In the genomic region with DNA sequence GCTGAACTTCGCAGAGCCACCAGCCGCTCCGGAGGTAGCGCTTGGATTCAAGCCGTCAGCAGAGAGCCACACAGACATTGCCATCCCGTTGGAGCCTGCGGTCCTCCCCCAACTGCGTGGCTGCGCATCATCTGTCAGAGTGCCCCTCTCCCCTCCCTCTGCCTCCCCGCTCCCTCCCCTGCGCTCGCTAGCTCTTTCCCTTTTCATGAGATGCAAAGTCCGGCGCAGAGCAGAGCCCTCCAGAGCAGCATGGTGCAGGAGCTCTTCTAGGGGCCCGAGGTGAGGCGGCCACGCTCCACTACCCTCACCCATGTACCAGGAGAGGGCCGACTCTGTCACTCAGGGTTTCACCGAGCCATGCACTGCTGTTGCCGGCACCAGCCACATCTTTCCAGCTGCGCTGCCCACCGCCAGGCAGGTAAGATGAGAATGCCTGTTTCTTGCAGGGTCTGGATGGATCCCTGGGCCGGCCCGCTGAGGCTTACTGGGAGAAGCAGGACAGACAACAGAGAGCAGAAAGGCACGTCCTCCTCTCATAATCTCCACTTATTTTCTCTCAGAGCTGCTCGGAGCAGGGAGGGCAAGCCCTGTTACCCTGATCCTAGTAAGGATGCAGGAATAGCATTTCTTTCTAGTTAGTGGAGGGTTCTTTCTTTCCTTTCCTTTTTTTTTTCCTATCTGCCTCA, we compare ENCODE assay signal across 10 mouse cellular contexts. TPM values are rescaled to one million over a fixed set of nuclear protein-coding genes. Genes with fewer than 3 reads are reported as not detected.
A peak's percentile ranks its signal among the peaks of the same experiment; 100 is the strongest.
DNase-seq lines count a peak whose midpoint lies in the region; ATAC-seq lines count a peak whose summit lies in the region.
"Had no signal": no experiment of that assay in that cellular context is flagged by ENCODE, and none has a peak within 500 bp of the region (broad histone marks: within the 10 kb centered on the region; RNA-seq: fewer than 3 reads in every experiment).

A gene (plus strand): TSS at position 88 of the 686 bp plus-strand sequence.

- H3K9ac ChIP-seq in heart, embryonic 14.5 days (ENCODE audit: low read length): peak within 1 kb of the TSS; percentile 35
- H3K9ac ChIP-seq in embryonic facial prominence, embryonic 15.5 days: 0 out of 2 replicates have a peak within 1 kb of the TSS, but pooled peaks have one; percentile 21
- peak within 1 kb of the TSS; percentile 78 for H3K9ac ChIP-seq in midbrain, embryonic 13.5 days (replicated peaks)

- peaks cover 11% of the 10 kb centered on the region in 2 experiments for H3K4me1 ChIP-seq in heart, embryonic 14.5 days (ENCODE audit: control insufficient read depth in 2 of 2, insufficient read depth in 2 of 2, low read length in 2 of 2)
- peaks cover 10% of the 10 kb centered on the region for H3K4me1 ChIP-seq in embryonic facial prominence, embryonic 15.5 days
- peaks cover 53% of the 10 kb centered on the region for H3K4me1 ChIP-seq in midbrain, embryonic 13.5 days (replicated peaks)

- WGBS in heart, embryonic 14.5 days: 3% methylated on average over 26 of the region's 26 CpGs
- WGBS in embryonic facial prominence, embryonic 15.5 days: 2% methylated on average over 26 of the region's 26 CpGs
- WGBS in midbrain, embryonic 13.5 days: under 1% methylated on average over 26 of the region's 26 CpGs

- no peaks in the 10 kb centered on the region for H3K36me3 ChIP-seq in heart, embryonic 14.5 days (ENCODE audit: control insufficient read depth, insufficient read depth, low read length)
- H3K36me3 ChIP-seq in embryonic facial prominence, embryonic 15.5 days: no peaks in the 10 kb centered on the region
- no peaks in the 10 kb centered on the region for H3K36me3 ChIP-seq in midbrain, embryonic 13.5 days

- intact Hi-C loops in heart, postnatal 14 days (cut with DNase I): no loop called here

- no peaks in the 10 kb centered on the region for H3K9me3 ChIP-seq in heart, embryonic 14.5 days (ENCODE audit: control insufficient read depth, low read length)
- no peaks in the 10 kb centered on the region for H3K9me3 ChIP-seq in embryonic facial prominence, embryonic 15.5 days (replicated peaks)
- H3K9me3 ChIP-seq in midbrain, embryonic 13.5 days: no peaks in the 10 kb centered on the region

- DNase-seq in heart, postnatal 14 days: no peak
- peak; percentile 49 for DNase-seq in ZHBTc4 (ENCODE audit: low read depth, low spot score)
- peak in 1 of 2 experiments; percentile 45 for DNase-seq in layer of hippocampus, postnatal 10 days (ENCODE audit: low spot score in 2 of 2)
- no peak for DNase-seq in urinary bladder, postnatal 36 days (ENCODE audit: low spot score in 2 of 2)
- no peak for DNase-seq in adipocyte (ENCODE audit: low spot score)

- peaks cover 25% of the 10 kb centered on the region for H3K27me3 ChIP-seq in heart, embryonic 14.5 days (ENCODE audit: control insufficient read depth, insufficient read depth, low read length)
- peaks cover 16% of the 10 kb centered on the region for H3K27me3 ChIP-seq in embryonic facial prominence, embryonic 15.5 days
- H3K27me3 ChIP-seq in midbrain, embryonic 13.5 days: no peaks in the 10 kb centered on the region

- peak within 1 kb of the TSS; percentile 71 for H3K4me2 ChIP-seq in heart, embryonic 14.5 days (ENCODE audit: low read length)
- H3K4me2 ChIP-seq in embryonic facial prominence, embryonic 15.5 days (replicated peaks): peak within 1 kb of the TSS; percentile 61
- H3K4me2 ChIP-seq in midbrain, embryonic 13.5 days (replicated peaks): peak within 1 kb of the TSS; percentile 73

- H3K4me3 ChIP-seq in heart, embryonic 14.5 days (ENCODE audit: control insufficient read depth in 1 of 2, insufficient read depth in 1 of 2, low read depth in 1 of 2, low read length in 2 of 2): peak within 1 kb of the TSS; percentile 34 to 39
- peak within 1 kb of the TSS; percentile 36 for H3K4me3 ChIP-seq in embryonic facial prominence, embryonic 15.5 days (replicated peaks)
- peak within 1 kb of the TSS; percentile 53 for H3K4me3 ChIP-seq in midbrain, embryonic 13.5 days (replicated peaks)

- ATAC-seq in heart, embryonic 14.5 days (ENCODE audit: insufficient number of reproducible peaks, insufficient read depth, low FRiP score, low read depth): no peak
- ATAC-seq in embryonic facial prominence, embryonic 15.5 days (ENCODE audit: insufficient number of reproducible peaks, low FRiP score, low TSS enrichment, low read depth): peak; percentile 47
- peak; percentile 91 for ATAC-seq in midbrain, embryonic 13.5 days

- no peak within 1 kb of the TSS for H3K27ac ChIP-seq in heart, embryonic 14.5 days (replicated peaks in 1 of 2; ENCODE audit: control insufficient read depth in 1 of 2, insufficient read depth in 1 of 2, low read depth in 2 of 2, low read length in 2 of 2)
- H3K27ac ChIP-seq in embryonic facial prominence, embryonic 15.5 days (replicated peaks): no peak within 1 kb of the TSS
- H3K27ac ChIP-seq in midbrain, embryonic 13.5 days: peak within 1 kb of the TSS; percentile 87
- H3K27ac ChIP-seq: macrophage had no signal

RNA-seq across cellular contexts. Expression of the gene that starts here (rescaled TPM):
- 0.08 and 0.58 TPM in 2 replicates for polyA plus RNA-seq in heart, embryonic 14.5 days (2014; fragmentation: Nextera tagmentation; extraction: Ambion mirVana)
- not detected for total RNA-seq in heart, postnatal 14 days (2021)
- polyA plus RNA-seq in embryonic facial prominence, embryonic 15.5 days (2015; fragmentation: Nextera tagmentation; extraction: Ambion mirVana): 0.77 and 1.0 TPM in 2 replicates
- total RNA-seq in layer of hippocampus, postnatal 10 days (2021): 10 to 100 TPM; 31.1 TPM
- 32.4 and 33.6 TPM in 2 replicates for polyA plus RNA-seq in midbrain, embryonic 13.5 days (2015; fragmentation: Nextera tagmentation; extraction: Ambion mirVana)
- total RNA-seq: MEL had no signal
- polyA plus RNA-seq: macrophage had no signal

Comparison
In these comparisons a context has a peak if more than half of its experiments do, and no peak if none do; other contexts are left out.
1. RNA of the gene that starts here (total RNA-seq): 31.1 TPM in layer of hippocampus, postnatal 10 days; not detected in heart, postnatal 14 days; every median in the first group is over 10 times any median in the second.
2. RNA of the gene that starts here (polyA plus RNA-seq): 32.4 to 33.6 TPM in midbrain, embryonic 13.5 days; 0.77 to 1.0 TPM in embryonic facial prominence, embryonic 15.5 days and 0.08 to 0.58 TPM in heart, embryonic 14.5 days; every median in the first group is over 10 times any median in the second.
3. H3K9ac ChIP-seq: peak in every context shown above with its lines; median percentile 78 in midbrain, embryonic 13.5 days; 35 in heart, embryonic 14.5 days; 21 in embryonic facial prominence, embryonic 15.5 days.
4. Peak in every context shown above with its lines, with median percentiles within 50 percentile points of each other: H3K4me2 ChIP-seq and H3K4me3 ChIP-seq.